Mouse (Mus musculus): Measurements from ENCODE around the gene Plppr3. TPM values are rescaled to one million over a fixed set of nuclear protein-coding genes. Genes with fewer than 3 reads are reported as not detected.
A peak's percentile ranks its signal among the peaks of the same experiment; 100 is the strongest.

The Plppr3 gene
- total RNA-seq, 2 experiments from 2014 or later: 72.1 to 91.6 TPM

GRCm38 (mm10) chr10:79854801-79855541, 19.5 kb downstream of the Plppr3 start:
- ATAC-seq (replicated peaks; ENCODE audit: poor library complexity, severe bottlenecking): peak; percentile 13; the same call in 1 of the 2 replicates

GRCm38 (mm10) chr10:79853860-79854795, 20.3 kb downstream of the Plppr3 start, which contains the start of gene Ptbp1:
Gene Ptbp1 (plus strand): TSS chr10:79854427.
- peak; percentile 67 for ATAC-seq (replicated peaks; ENCODE audit: poor library complexity, severe bottlenecking)

- no peak for ATAC-seq (replicated peaks; ENCODE audit: poor library complexity, severe bottlenecking)
Measured at GRCm38 (mm10) chr10:79853392-79853791, 21.0 kb downstream of the Plppr3 start.

- ATAC-seq (replicated peaks; ENCODE audit: poor library complexity, severe bottlenecking): no peak
Measured at GRCm38 (mm10) chr10:79852827-79853226, 21.6 kb downstream of the Plppr3 start.

- no peak for ATAC-seq (replicated peaks; ENCODE audit: poor library complexity, severe bottlenecking)
Measured at GRCm38 (mm10) chr10:79852107-79852789, 22.2 kb downstream of the Plppr3 start.

GRCm38 (mm10) chr10:79851653-79852052, 22.8 kb downstream of the Plppr3 start:
- no peak for ATAC-seq (replicated peaks; ENCODE audit: poor library complexity, severe bottlenecking)

GRCm38 (mm10) chr10:79849941-79850628, 24.3 kb downstream of the Plppr3 start:
- ATAC-seq (replicated peaks; ENCODE audit: poor library complexity, severe bottlenecking): peak; percentile 17

GRCm38 (mm10) chr10:79846553-79846952, 27.9 kb downstream of the Plppr3 start:
- no peak for ATAC-seq (replicated peaks; ENCODE audit: poor library complexity, severe bottlenecking)

GRCm38 (mm10) chr10:79843476-79843875, 31.0 kb downstream of the Plppr3 start:
- no peak for ATAC-seq (replicated peaks; ENCODE audit: poor library complexity, severe bottlenecking)

GRCm38 (mm10) chr10:79842322-79842721, 32.1 kb downstream of the Plppr3 start:
- ATAC-seq (replicated peaks; ENCODE audit: poor library complexity, severe bottlenecking): no peak

- ATAC-seq (replicated peaks; ENCODE audit: poor library complexity, severe bottlenecking): peak; percentile 88
Measured at GRCm38 (mm10) chr10:79840644-79841551, 33.5 kb downstream of the Plppr3 start.

GRCm38 (mm10) chr10:79840091-79840490, 34.3 kb downstream of the Plppr3 start:
- ATAC-seq (replicated peaks; ENCODE audit: poor library complexity, severe bottlenecking): no peak

- ATAC-seq (replicated peaks; ENCODE audit: poor library complexity, severe bottlenecking): no peak
Measured at GRCm38 (mm10) chr10:79838151-79838550, 36.3 kb downstream of the Plppr3 start.

- ATAC-seq (replicated peaks; ENCODE audit: poor library complexity, severe bottlenecking): no peak
Measured at GRCm38 (mm10) chr10:79836918-79837317, 37.5 kb downstream of the Plppr3 start.

GRCm38 (mm10) chr10:79834769-79835398, 39.5 kb downstream of the Plppr3 start:
- peak; percentile 65 for ATAC-seq (replicated peaks; ENCODE audit: poor library complexity, severe bottlenecking)

GRCm38 (mm10) chr10:79832786-79833181, 41.6 kb downstream of the Plppr3 start:
- peak; percentile 36 for ATAC-seq (replicated peaks; ENCODE audit: poor library complexity, severe bottlenecking)

- ATAC-seq (replicated peaks; ENCODE audit: poor library complexity, severe bottlenecking): peak; percentile 57
Measured at GRCm38 (mm10) chr10:79832026-79832785, 42.2 kb downstream of the Plppr3 start.

- 0 out of 2 replicates have a peak, but pooled peaks have one; percentile 11 for ATAC-seq (replicated peaks; ENCODE audit: poor library complexity, severe bottlenecking)
Measured at GRCm38 (mm10) chr10:79831583-79831982, 42.9 kb downstream of the Plppr3 start.

Measured in granulocyte monocyte progenitor cell, adult 5-6 weeks (primary cell).